Comparison of ENCODE assay signal across 24 mouse cellular contexts in genomic region chr10:124732342-124732741, GRCm38 (mm10).
A peak's percentile ranks its signal among the peaks of the same experiment; 100 is the strongest.
DNase-seq lines count a peak whose midpoint lies in the region; ATAC-seq and TF ChIP-seq lines count a peak whose summit lies in the region.
"Had no signal": no experiment of that assay in that cellular context is flagged by ENCODE, and none has a peak within 500 bp of the region (broad histone marks: within the 10 kb centered on the region; RNA-seq: fewer than 3 reads in every experiment).

No protein-coding gene starts in this region.

- no peak for ATAC-seq in kidney, postnatal 0 days (replicated peaks; ENCODE audit: low FRiP score, low read depth)
- ATAC-seq in liver, embryonic 11.5 days (replicated peaks; ENCODE audit: low FRiP score): no peak
- no peak for ATAC-seq in midbrain, postnatal 0 days (ENCODE audit: low FRiP score)
- no peak for ATAC-seq in midbrain, embryonic 15.5 days (replicated peaks)
- ATAC-seq in limb, embryonic 14.5 days (ENCODE audit: low FRiP score, low read depth): peak; percentile 78
- ATAC-seq: forebrain, embryonic 14.5 days; forebrain, embryonic 16.5 days had no signal

- no peaks in the 10 kb centered on the region for H3K79me2 ChIP-seq in liver, adult 2 months (ENCODE audit: control insufficient read depth, insufficient read depth, low read length)

- no peak for TF ChIP-seq CTCF in kidney, postnatal 0 days (IDR thresholded peaks at IDR 0.05; ENCODE audit: low read depth)
- no peak for TF ChIP-seq CTCF in liver, adult 2 months (IDR thresholded peaks at IDR 0.05; ENCODE audit: low read depth, low read length)
- no peak for TF ChIP-seq CTCF in midbrain, postnatal 0 days (IDR thresholded peaks at IDR 0.05)

- H3K4me3 ChIP-seq in kidney, postnatal 0 days (replicated peaks; ENCODE audit: low read depth, low read length): no peak overlapping the region
- no peak overlapping the region for H3K4me3 ChIP-seq in liver, adult 2 months (ENCODE audit: insufficient read depth, low read depth, low read length)
- H3K4me3 ChIP-seq in liver, embryonic 11.5 days (ENCODE audit: low read depth, low read length): no peak overlapping the region
- H3K4me3 ChIP-seq in midbrain, postnatal 0 days (ENCODE audit: low read depth, low read length): no peak overlapping the region
- no peak overlapping the region for H3K4me3 ChIP-seq in midbrain, embryonic 15.5 days
- no peak overlapping the region for H3K4me3 ChIP-seq in limb, embryonic 14.5 days (replicated peaks; ENCODE audit: low read length)
- H3K4me3 ChIP-seq: embryonic facial prominence, embryonic 12.5 days; embryonic facial prominence, embryonic 15.5 days; erythroblast, embryonic 14.5 days; forebrain, embryonic 10.5 days; forebrain, embryonic 12.5 days had no signal

- peak; percentile 29 for DNase-seq in kidney, postnatal 0 days (ENCODE audit: low spot score)
- no peak for DNase-seq in kidney, postnatal 36 days
- DNase-seq in liver, adult 2 months (ENCODE audit: extremely low read depth, low read depth, low spot score): peak; percentile 7
- DNase-seq in liver, embryonic 11.5 days (ENCODE audit: low spot score): no peak
- DNase-seq in midbrain, postnatal 0 days (ENCODE audit: low spot score): peak; percentile 5
- peak; percentile 54 for DNase-seq in limb, embryonic 14.5 days (ENCODE audit: low spot score)
- DNase-seq in spleen, adult 18-20 months: no peak
- DNase-seq: adrenal gland, adult 2 months; adrenal gland, postnatal 10 days; adrenal gland, postnatal 25 days; cerebellum, adult 11-12 months; cerebellum, adult 2 months; cerebellum, adult 9-11 months; cerebellum, postnatal 14 days; cerebellum, postnatal 36 days; embryo, embryonic 11 days had no signal

- 46% methylated on average over 2 of the region's 2 CpGs for WGBS in kidney, postnatal 0 days
- WGBS in liver, adult 2 months: 69% methylated on average over 2 of the region's 2 CpGs
- WGBS in liver, embryonic 11.5 days: 71% methylated on average over 2 of the region's 2 CpGs
- WGBS in midbrain, postnatal 0 days: 56% methylated on average over 2 of the region's 2 CpGs
- WGBS in midbrain, embryonic 15.5 days: 62% methylated on average over 2 of the region's 2 CpGs
- 37% methylated on average over 2 of the region's 2 CpGs for WGBS in limb, embryonic 14.5 days

- H3K4me1 ChIP-seq in kidney, postnatal 0 days (replicated peaks; ENCODE audit: insufficient read depth, low read length): no peaks in the 10 kb centered on the region
- peaks cover 4% of the 10 kb centered on the region; the same call in 1 of the 2 replicates for H3K4me1 ChIP-seq in liver, adult 2 months (ENCODE audit: control insufficient read depth, insufficient read depth, low read length)
- H3K4me1 ChIP-seq in liver, embryonic 11.5 days (replicated peaks; ENCODE audit: control insufficient read depth, insufficient read depth, low read length): no peaks in the 10 kb centered on the region
- H3K4me1 ChIP-seq in midbrain, postnatal 0 days (ENCODE audit: insufficient read depth, low read length): no peaks in the 10 kb centered on the region
- no peaks in the 10 kb centered on the region for H3K4me1 ChIP-seq in midbrain, embryonic 15.5 days
- 0 out of 2 replicates have a peak, but pooled peaks cover 3% of the 10 kb centered on the region for H3K4me1 ChIP-seq in limb, embryonic 14.5 days (ENCODE audit: control insufficient read depth, insufficient read depth, low read length)
- H3K4me1 ChIP-seq: embryonic facial prominence, embryonic 12.5 days; embryonic facial prominence, embryonic 15.5 days; forebrain, embryonic 10.5 days; forebrain, embryonic 12.5 days had no signal

- H3K27ac ChIP-seq in kidney, postnatal 0 days: no peak overlapping the region
- no peak overlapping the region for H3K27ac ChIP-seq in liver, adult 2 months (replicated peaks; ENCODE audit: insufficient read depth, low read depth, low read length)
- H3K27ac ChIP-seq in liver, embryonic 11.5 days (ENCODE audit: low read depth, low read length): no peak overlapping the region
- H3K27ac ChIP-seq in midbrain, postnatal 0 days (ENCODE audit: low read depth, low read length): no peak overlapping the region
- H3K27ac ChIP-seq in midbrain, embryonic 15.5 days: no peak overlapping the region
- H3K27ac ChIP-seq in limb, embryonic 14.5 days (replicated peaks; ENCODE audit: low read depth, low read length): no peak overlapping the region
- H3K27ac ChIP-seq: embryonic facial prominence, embryonic 12.5 days; embryonic facial prominence, embryonic 15.5 days; forebrain, embryonic 10.5 days; forebrain, embryonic 12.5 days had no signal

- TF ChIP-seq POLR2A in liver, adult 2 months (IDR thresholded peaks at IDR 0.05; ENCODE audit: extremely low read depth, insufficient read depth, low read length): no peak
- TF ChIP-seq POLR2A in limb, embryonic 14.5 days (IDR thresholded peaks at IDR 0.05; ENCODE audit: borderline replicate concordance, extremely low read depth, insufficient read depth, insufficient read length): no peak

- H3K27me3 ChIP-seq in kidney, postnatal 0 days (ENCODE audit: insufficient read depth, low read length): no peaks in the 10 kb centered on the region
- no peaks in the 10 kb centered on the region for H3K27me3 ChIP-seq in liver, adult 2 months (ENCODE audit: control insufficient read depth, insufficient read depth, low read length)
- H3K27me3 ChIP-seq in liver, embryonic 11.5 days (replicated peaks; ENCODE audit: control insufficient read depth, insufficient read depth, low read length): no peaks in the 10 kb centered on the region
- H3K27me3 ChIP-seq in midbrain, postnatal 0 days (ENCODE audit: insufficient read depth, low read length): no peaks in the 10 kb centered on the region
- no peaks in the 10 kb centered on the region for H3K27me3 ChIP-seq in midbrain, embryonic 15.5 days (replicated peaks)
- no peaks in the 10 kb centered on the region for H3K27me3 ChIP-seq in limb, embryonic 14.5 days (ENCODE audit: control insufficient read depth, insufficient read depth, low read length)
- H3K27me3 ChIP-seq: embryonic facial prominence, embryonic 12.5 days; embryonic facial prominence, embryonic 15.5 days; forebrain, embryonic 12.5 days had no signal

- no peak overlapping the region for H3K9ac ChIP-seq in kidney, postnatal 0 days (ENCODE audit: low read depth, low read length)
- H3K9ac ChIP-seq in liver, adult 2 months (ENCODE audit: low read depth, low read length): no peak overlapping the region
- H3K9ac ChIP-seq in liver, embryonic 11.5 days (ENCODE audit: low read depth, low read length): no peak overlapping the region
- H3K9ac ChIP-seq in midbrain, postnatal 0 days (replicated peaks; ENCODE audit: low read length, poor library complexity, severe bottlenecking): no peak overlapping the region
- no peak overlapping the region for H3K9ac ChIP-seq in midbrain, embryonic 15.5 days
- H3K9ac ChIP-seq in limb, embryonic 14.5 days (ENCODE audit: low read depth, low read length, severe bottlenecking): no peak overlapping the region
- H3K9ac ChIP-seq: embryonic facial prominence, embryonic 12.5 days; embryonic facial prominence, embryonic 15.5 days; forebrain, embryonic 12.5 days had no signal

- H3K4me2 ChIP-seq in kidney, postnatal 0 days (ENCODE audit: low read length): no peak overlapping the region
- no peak overlapping the region for H3K4me2 ChIP-seq in liver, embryonic 11.5 days
- H3K4me2 ChIP-seq in midbrain, postnatal 0 days (ENCODE audit: low read depth, low read length, poor library complexity, severe bottlenecking): no peak overlapping the region
- H3K4me2 ChIP-seq in midbrain, embryonic 15.5 days: no peak overlapping the region
- no peak overlapping the region for H3K4me2 ChIP-seq in limb, embryonic 14.5 days (replicated peaks; ENCODE audit: low read depth, low read length, severe bottlenecking)
- H3K4me2 ChIP-seq: embryonic facial prominence, embryonic 12.5 days; embryonic facial prominence, embryonic 15.5 days; forebrain, embryonic 12.5 days had no signal

- H3K9me3 ChIP-seq in kidney, postnatal 0 days (replicated peaks; ENCODE audit: low read length): no peaks in the 10 kb centered on the region
- no peaks in the 10 kb centered on the region for H3K9me3 ChIP-seq in liver, embryonic 11.5 days (ENCODE audit: control insufficient read depth, low read length)
- no peaks in the 10 kb centered on the region for H3K9me3 ChIP-seq in midbrain, postnatal 0 days (ENCODE audit: low read length)
- H3K9me3 ChIP-seq in midbrain, embryonic 15.5 days: no peaks in the 10 kb centered on the region
- no peaks in the 10 kb centered on the region for H3K9me3 ChIP-seq in limb, embryonic 14.5 days (ENCODE audit: control insufficient read depth, low read length)
- H3K9me3 ChIP-seq: embryonic facial prominence, embryonic 12.5 days; embryonic facial prominence, embryonic 15.5 days; forebrain, embryonic 10.5 days; forebrain, embryonic 12.5 days had no signal

- no peaks in the 10 kb centered on the region for H3K36me3 ChIP-seq in kidney, postnatal 0 days (ENCODE audit: insufficient read depth, low read length)
- no peaks in the 10 kb centered on the region for H3K36me3 ChIP-seq in liver, adult 2 months (ENCODE audit: control insufficient read depth, insufficient read depth, low read length)
- H3K36me3 ChIP-seq in liver, embryonic 11.5 days (ENCODE audit: control insufficient read depth, insufficient read depth, low read length): no peaks in the 10 kb centered on the region
- H3K36me3 ChIP-seq in midbrain, postnatal 0 days (ENCODE audit: insufficient read depth, low read length): no peaks in the 10 kb centered on the region
- no peaks in the 10 kb centered on the region for H3K36me3 ChIP-seq in midbrain, embryonic 15.5 days (replicated peaks)
- no peaks in the 10 kb centered on the region for H3K36me3 ChIP-seq in limb, embryonic 14.5 days (ENCODE audit: control insufficient read depth, insufficient read depth, low read length)
- H3K36me3 ChIP-seq: embryonic facial prominence, embryonic 12.5 days; embryonic facial prominence, embryonic 15.5 days; forebrain, embryonic 10.5 days; forebrain, embryonic 12.5 days had no signal

Comparison
In these comparisons a context has a peak if more than half of its experiments do, and no peak if none do; other contexts are left out.
1. DNase-seq: peak in kidney, postnatal 0 days (single experiment), liver, adult 2 months (single experiment), midbrain, postnatal 0 days (single experiment) and limb, embryonic 14.5 days (single experiment); none in kidney, postnatal 36 days (0 of 2), liver, embryonic 11.5 days (single experiment) and spleen, adult 18-20 months (0 of 2).